Mouse (Mus musculus) limb, embryonic 13.5 days (tissue): ENCODE measurements around the gene Ror2. TPM values are rescaled to one million over a fixed set of nuclear protein-coding genes. Genes with fewer than 3 reads are reported as not detected.

Experiments
- ATAC-seq: fragments of 200-750 bp; cut with Nextera tagmentation; 2 replicates; pipeline ENCODE4 v1.8.0; 2017; ENCODE audit warnings: low read depth, moderate number of reproducible peaks, moderate TSS enrichment; ENCODE audit not compliant: low FRiP score
- H3K27ac ChIP-seq: fragments of 300-500 bp; sonication (generic); 2 replicates; pipeline ENCODE4 v1.5.1; 2015; ENCODE audit warnings: inconsistent platforms, mild to moderate bottlenecking, moderate library complexity
- H3K27me3 ChIP-seq: fragments of 300-500 bp; sonication (generic); 2 replicates; pipeline ENCODE4 v1.6.1; 2015; ENCODE audit warnings: mild to moderate bottlenecking, inconsistent platforms
- H3K36me3 ChIP-seq: fragments of 300-500 bp; sonication (generic); 2 replicates; pipeline ENCODE4 v1.6.1; 2015; ENCODE audit warnings: inconsistent platforms, mild to moderate bottlenecking, moderate library complexity
- H3K4me1 ChIP-seq: fragments of 300-500 bp; sonication (generic); 2 replicates; pipeline ENCODE4 v1.6.1; 2015; ENCODE audit warnings: inconsistent platforms
- H3K4me2 ChIP-seq: fragments of 300-500 bp; sonication (generic); replicated peaks from 2 replicates; pipeline ENCODE4 v1.6.1; 2015; ENCODE audit warnings: inconsistent platforms, mild to moderate bottlenecking, moderate library complexity
- H3K4me3 ChIP-seq: fragments of 300-500 bp; sonication (generic); 2 replicates; pipeline ENCODE4 v1.5.1; 2015; ENCODE audit warnings: moderate library complexity, mild to moderate bottlenecking, inconsistent platforms
- H3K9ac ChIP-seq: fragments of 300-500 bp; sonication (generic); 2 replicates; pipeline ENCODE4 v1.6.1; 2015; ENCODE audit warnings: mild to moderate bottlenecking, inconsistent platforms
- H3K9me3 ChIP-seq: fragments of 300-500 bp; sonication (generic); 2 replicates; pipeline ENCODE4 v1.6.1; 2016; ENCODE audit warnings: inconsistent platforms
- WGBS: fragments of 180-500 bp; shearing (Covaris S2); methylation state at CpG from one replicate; pipeline ENCODE4 v1.1.7; 2015; 5-methylcytosine and 5-hydroxymethylcytosine counted together
- polyA plus RNA-seq: library from polyadenylated mRNA; unstranded; fragments of >200 nt; fragmentation: Nextera tagmentation; extraction: Ambion mirVana; gene quantifications from 2 replicates; pipeline ENCODE4 v1.2.1, GENCODE M21; 2015

Gene Ror2
- polyA plus RNA-seq, 1 experiment from 2014 or later = 25.7 TPM

DNA sequence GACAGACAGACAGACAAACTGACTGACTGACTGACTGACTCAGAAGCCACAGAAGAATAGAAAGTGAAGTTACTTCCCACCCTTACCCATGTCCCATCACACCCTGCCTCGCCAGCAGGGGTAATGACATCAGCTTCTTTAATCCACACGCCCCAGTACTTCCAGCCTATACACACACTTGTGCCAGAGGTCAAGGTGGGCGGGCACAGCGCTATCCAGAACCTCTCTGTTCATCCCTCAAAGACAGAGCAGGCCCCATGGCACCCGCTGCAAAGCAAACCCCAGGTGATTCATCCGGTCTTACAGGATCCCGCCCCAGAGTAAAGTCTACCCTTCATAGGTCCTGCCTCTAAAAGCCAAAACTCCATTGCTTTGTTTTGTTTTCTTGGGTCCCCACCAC is 53.5 kb downstream of the Ror2 start:
- no peak overlapping the region for H3K9ac ChIP-seq
- no peaks in the 10 kb centered on the region for H3K9me3 ChIP-seq
- no peak overlapping the region for H3K27ac ChIP-seq
- ATAC-seq = no peak
- H3K4me2 ChIP-seq = no peak overlapping the region
- 58% methylated on average over 7 of the region's 7 CpGs for WGBS
- H3K4me3 ChIP-seq = no peak overlapping the region
- H3K27me3 ChIP-seq = peaks cover 2% of the 10 kb centered on the region; the same call in 1 of the 2 replicates
- H3K4me1 ChIP-seq = peaks cover 86% of the 10 kb centered on the region
- no peaks in the 10 kb centered on the region for H3K36me3 ChIP-seq

DNA sequence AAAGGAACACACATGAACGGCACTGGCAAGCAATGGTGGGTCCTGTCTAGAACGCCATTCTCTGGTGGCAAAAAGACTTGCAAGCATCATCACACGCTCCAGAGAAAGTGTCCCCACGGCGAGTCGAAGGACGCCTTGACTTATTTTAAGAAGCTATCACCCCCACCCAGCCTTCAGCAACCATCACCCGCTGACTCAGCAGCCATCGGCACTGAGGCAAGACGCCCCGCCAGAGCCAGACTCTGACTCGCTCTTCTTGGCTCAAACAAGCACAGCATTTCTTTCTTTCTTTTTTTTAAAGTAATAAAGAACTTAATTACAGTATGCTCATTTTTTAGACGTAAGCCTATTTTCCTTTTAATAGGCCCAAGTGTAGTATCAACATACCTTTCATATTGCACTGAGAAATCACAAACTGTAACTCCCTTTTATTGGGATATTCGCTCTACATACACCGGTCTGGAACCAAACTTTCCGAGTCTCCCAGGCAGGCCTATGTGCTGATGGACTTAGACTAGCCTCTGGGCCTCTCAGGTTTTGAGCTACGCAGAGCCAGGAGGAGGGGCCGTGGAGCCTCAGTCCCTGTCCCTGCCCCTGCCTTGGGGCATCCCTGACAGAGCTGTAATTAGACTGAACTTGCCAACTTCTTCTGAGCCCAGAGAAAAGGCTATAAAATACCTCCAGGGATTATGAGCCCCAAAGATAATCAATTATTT is 55.3 kb downstream of the Ror2 start:
- H3K9ac ChIP-seq = no peak overlapping the region; the same call in 1 of the 2 replicates

DNA sequence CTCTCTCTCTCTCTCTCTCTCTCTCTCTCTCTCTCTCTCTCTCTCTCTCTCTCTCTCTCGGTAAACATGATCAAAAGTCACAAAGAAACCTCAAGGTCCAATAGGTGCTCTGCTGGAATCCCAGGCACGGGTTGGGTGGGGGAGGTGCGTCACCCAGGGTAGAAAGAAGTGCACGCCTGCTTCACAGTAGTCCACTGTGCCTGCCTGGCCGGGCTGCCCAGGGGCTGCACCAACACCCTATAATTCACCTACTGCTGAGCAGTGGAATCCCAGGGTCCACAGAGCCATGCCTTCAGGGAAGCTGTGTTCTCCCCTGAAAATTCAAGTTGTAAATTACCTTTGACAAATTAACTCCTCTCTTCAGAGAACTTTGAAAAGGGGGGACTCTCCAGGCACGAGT is 58.9 kb downstream of the Ror2 start:
- H3K4me2 ChIP-seq = no peak overlapping the region
- H3K36me3 ChIP-seq = peaks cover 10% of the 10 kb centered on the region
- 33% methylated on average over 6 of the region's 6 CpGs for WGBS
- peaks cover 50% of the 10 kb centered on the region for H3K4me1 ChIP-seq
- peaks cover 12% of the 10 kb centered on the region for H3K9me3 ChIP-seq
- H3K27ac ChIP-seq = peak overlapping the region; percentile 55; the same call in 1 of the 2 replicates
- ATAC-seq = no peak; the same call in 1 of the 2 replicates
- no peak overlapping the region for H3K4me3 ChIP-seq
- no peak overlapping the region for H3K9ac ChIP-seq
- no peaks in the 10 kb centered on the region for H3K27me3 ChIP-seq

More for the DNA sequence above, 55.3 kb downstream of the Ror2 start:
- Histone ChIP-seq H3K4me2 (peak overlapping the region; percentile 15; the same call in 1 of the 2 replicates), H3K4me1 (peaks cover 78% of the 10 kb centered on the region), H3K27ac (peak overlapping the region; percentile 45; the same call in 1 of the 2 replicates), H3K27me3 (0 out of 2 replicates have a peak, but pooled peaks cover 2% of the 10 kb centered on the region), H3K4me3 (no peak overlapping the region), H3K36me3 (no peaks in the 10 kb centered on the region), H3K9me3 (no peaks in the 10 kb centered on the region)
- peak; percentile 49 for ATAC-seq
- WGBS = 46% methylated on average over 18 of the region's 18 CpGs

DNA sequence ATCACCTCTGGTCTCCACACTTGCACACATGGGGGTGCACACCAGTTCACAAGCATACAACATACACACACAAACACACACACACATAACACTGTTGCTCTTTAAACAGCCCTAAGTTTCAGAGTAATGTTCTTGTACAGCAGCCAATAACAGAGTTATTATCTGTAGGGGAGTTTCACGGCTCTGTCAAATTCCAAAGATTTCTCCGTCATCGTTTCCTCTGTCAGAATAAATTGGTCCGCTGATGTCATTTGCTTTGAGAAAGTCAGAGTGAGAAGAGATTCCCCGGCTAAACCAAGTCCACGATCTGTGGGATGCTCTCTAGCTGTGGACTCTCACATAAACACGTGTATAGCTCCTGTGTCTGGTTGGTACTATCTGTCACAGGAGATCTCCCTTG is 59.5 kb downstream of the Ror2 start:
- H3K4me3 ChIP-seq = no peak overlapping the region
- H3K4me2 ChIP-seq = 0 out of 2 replicates have a peak overlapping the region, but pooled peaks have one; percentile 21
- no peak overlapping the region for H3K9ac ChIP-seq
- H3K27me3 ChIP-seq = no peaks in the 10 kb centered on the region
- ATAC-seq = no peak
- peak overlapping the region; percentile 55; the same call in 1 of the 2 replicates for H3K27ac ChIP-seq
- H3K4me1 ChIP-seq = peaks cover 47% of the 10 kb centered on the region
- H3K36me3 ChIP-seq = peaks cover 10% of the 10 kb centered on the region
- WGBS = 72% methylated on average over 7 of the region's 7 CpGs
- peaks cover 12% of the 10 kb centered on the region for H3K9me3 ChIP-seq

DNA sequence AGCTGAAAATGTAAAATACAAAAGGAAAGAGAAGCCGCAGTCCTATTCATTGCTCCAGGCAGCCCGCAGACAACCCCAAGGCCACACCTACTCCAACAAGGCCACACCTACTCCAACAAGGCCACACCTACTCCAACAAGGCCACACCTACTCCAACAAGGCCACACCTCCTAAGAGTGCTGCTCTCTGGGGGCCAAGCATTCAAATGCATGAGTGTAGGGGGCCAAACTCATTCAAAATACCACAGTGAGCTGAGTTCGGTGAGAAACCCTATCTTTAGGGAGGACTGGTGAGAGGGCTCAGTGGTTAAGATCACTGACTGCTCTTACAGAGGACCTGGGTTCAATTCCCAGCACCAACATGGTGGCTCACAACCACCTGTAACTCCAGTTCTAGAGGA is 60.0 kb downstream of the Ror2 start:
- H3K36me3 ChIP-seq = peaks cover 10% of the 10 kb centered on the region
- no peak overlapping the region for H3K27ac ChIP-seq
- WGBS = 98% methylated on average over 3 of the region's 3 CpGs
- H3K9ac ChIP-seq = no peak overlapping the region
- ATAC-seq = no peak
- no peak overlapping the region for H3K4me3 ChIP-seq
- peaks cover 12% of the 10 kb centered on the region for H3K9me3 ChIP-seq
- H3K27me3 ChIP-seq = no peaks in the 10 kb centered on the region
- peaks cover 47% of the 10 kb centered on the region for H3K4me1 ChIP-seq
- H3K4me2 ChIP-seq = no peak overlapping the region

DNA sequence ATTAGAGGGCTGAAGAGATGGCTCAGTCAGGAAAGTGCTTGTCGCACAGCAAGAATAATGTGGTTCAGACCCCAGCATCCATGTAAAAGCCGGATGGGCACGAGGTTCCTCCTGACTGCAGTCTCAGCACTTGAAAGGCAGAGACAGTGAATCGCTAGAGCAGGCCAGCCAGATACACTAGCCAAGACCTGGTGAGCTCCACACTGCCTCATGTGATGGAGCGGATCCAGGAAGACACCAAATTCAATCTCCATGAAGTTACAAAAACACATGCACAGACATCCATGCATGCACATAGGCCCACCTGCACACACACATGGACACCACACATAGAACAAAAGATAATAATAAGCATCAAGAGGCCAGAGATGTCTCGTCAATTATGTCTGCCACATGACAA is 64.7 kb downstream of the Ror2 start:
- no peak overlapping the region for H3K4me3 ChIP-seq
- 67% methylated on average over 6 of the region's 6 CpGs for WGBS
- peaks cover 10% of the 10 kb centered on the region for H3K36me3 ChIP-seq
- no peaks in the 10 kb centered on the region for H3K27me3 ChIP-seq
- ATAC-seq = no peak
- H3K4me2 ChIP-seq = no peak overlapping the region
- H3K9me3 ChIP-seq = peaks cover 12% of the 10 kb centered on the region
- H3K9ac ChIP-seq = no peak overlapping the region
- H3K4me1 ChIP-seq = peaks cover 52% of the 10 kb centered on the region
- no peak overlapping the region; the same call in 1 of the 2 replicates for H3K27ac ChIP-seq

DNA sequence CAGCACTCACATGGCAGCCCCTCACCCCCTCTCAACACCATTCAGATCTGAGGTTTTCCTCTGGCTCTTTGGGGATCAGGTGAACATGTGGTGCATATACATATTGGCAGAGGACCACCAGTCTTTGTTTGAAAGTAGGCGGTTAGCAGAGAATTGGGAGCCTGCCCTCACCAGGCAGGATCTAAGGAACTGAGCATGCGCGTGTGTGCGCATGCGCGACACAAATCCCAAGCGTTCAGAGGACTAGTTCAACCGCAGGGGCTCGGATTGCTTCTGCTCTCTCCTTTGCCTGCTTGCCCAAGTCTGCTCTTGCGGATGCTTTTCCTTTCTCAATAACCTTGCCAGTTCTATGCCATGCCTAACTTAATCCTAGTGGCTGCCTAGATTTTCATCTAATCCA is 66.0 kb downstream of the Ror2 start:
- Histone ChIP-seq H3K9ac (no peak overlapping the region), H3K36me3 (peaks cover 9% of the 10 kb centered on the region), H3K4me3 (no peak overlapping the region), H3K4me1 (peaks cover 59% of the 10 kb centered on the region), H3K27me3 (no peaks in the 10 kb centered on the region), H3K27ac (no peak overlapping the region), H3K4me2 (no peak overlapping the region), H3K9me3 (peaks cover 11% of the 10 kb centered on the region)
- 85% methylated on average over 10 of the region's 10 CpGs for WGBS
- ATAC-seq = no peak

DNA sequence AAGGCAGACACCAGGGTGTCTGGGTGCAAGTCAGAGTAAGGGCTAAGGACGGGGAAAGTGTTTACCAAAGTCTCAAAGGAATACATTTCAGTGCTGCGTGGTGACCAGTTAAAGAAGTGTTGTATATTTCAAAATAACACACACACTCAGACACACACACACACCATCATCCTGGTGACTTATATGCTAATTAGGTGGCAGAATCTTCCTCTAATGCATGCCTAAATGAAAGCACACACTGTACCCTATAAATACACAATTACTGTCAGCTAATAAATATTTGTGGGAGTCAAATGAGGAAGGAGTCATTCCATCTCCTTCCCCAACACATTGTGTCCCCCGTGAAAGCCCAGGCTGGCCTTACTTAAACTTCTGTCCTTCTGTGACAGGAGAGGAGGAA is 66.5 kb downstream of the Ror2 start:
- Histone ChIP-seq H3K27me3 (no peaks in the 10 kb centered on the region), H3K4me3 (no peak overlapping the region), H3K4me1 (peaks cover 64% of the 10 kb centered on the region), H3K9me3 (peaks cover 6% of the 10 kb centered on the region), H3K36me3 (peaks cover 4% of the 10 kb centered on the region; the same call in 1 of the 2 replicates), H3K4me2 (no peak overlapping the region), H3K9ac (no peak overlapping the region), H3K27ac (no peak overlapping the region)
- ATAC-seq = no peak
- 68% methylated on average over 3 of the region's 3 CpGs for WGBS

DNA sequence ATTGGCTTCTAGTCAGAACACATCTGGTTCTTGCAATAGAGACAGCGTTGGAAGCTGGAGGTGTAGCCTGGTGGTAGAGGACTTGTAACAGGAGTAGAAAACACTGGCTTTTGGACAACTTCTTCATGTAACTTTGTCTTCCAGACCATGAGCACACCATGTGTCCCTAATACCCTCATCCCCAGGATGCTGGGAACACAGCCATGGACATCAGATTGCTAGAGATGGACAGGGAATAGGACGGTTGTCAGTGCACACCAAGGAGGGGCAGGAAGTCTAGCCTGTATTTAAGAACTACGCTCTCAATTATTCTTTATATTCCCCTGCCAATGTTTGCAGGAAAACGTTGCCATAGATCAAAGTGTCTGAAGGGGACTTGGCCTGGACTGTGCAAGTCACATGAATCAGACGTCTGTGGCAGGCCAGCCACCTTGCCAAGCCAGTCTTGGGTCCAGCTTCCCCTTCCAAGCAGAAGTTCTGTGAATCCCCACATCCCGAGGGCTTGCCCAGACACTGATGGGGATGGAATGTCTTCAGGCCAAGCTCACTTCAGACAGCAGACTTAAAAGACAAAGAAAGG is 68.4 kb downstream of the Ror2 start:
- 48% methylated on average over 6 of the region's 6 CpGs for WGBS
- H3K4me1 ChIP-seq = peaks cover 80% of the 10 kb centered on the region
- H3K27ac ChIP-seq = no peak overlapping the region
- no peak overlapping the region for H3K4me2 ChIP-seq
- H3K27me3 ChIP-seq = no peaks in the 10 kb centered on the region
- H3K4me3 ChIP-seq = no peak overlapping the region
- no peaks in the 10 kb centered on the region for H3K36me3 ChIP-seq
- no peak overlapping the region for H3K9ac ChIP-seq
- no peaks in the 10 kb centered on the region for H3K9me3 ChIP-seq
- no peak for ATAC-seq

DNA sequence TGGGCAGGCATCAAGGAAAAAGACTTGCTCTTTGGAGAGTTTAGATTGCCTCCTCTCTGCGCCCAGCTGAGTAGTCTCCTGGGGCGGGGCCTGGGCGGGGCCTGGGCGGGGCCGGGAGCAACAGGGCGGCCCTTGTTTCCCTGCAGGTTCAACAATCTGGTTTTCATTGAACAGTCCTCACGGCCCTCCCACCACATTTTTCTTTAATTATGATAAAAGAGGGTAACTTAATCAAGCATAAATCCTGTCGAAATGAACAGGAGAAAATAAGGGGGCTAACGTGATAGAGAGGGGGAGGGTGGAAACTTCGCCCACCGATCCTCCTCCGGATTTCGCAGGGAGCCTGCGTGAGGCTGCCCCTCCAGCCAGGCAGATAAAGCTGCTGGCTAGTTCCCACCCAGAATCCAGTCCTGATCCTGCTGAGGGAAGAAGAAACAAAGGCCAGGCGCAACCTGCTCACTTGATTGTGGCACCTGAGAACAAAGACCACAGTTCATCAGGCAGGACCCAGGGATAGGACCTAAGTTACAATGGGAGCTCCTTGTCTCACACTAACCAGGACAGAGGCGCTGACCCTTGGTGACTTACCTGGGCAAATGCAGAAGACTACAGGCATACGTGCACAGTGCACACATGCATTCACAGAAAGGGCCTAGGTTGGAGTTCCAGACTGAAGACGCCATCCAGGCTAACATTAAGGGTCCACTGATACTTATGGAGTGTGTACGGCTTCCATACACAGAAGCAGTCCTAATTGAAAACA is 73.8 kb downstream of the Ror2 start:
- Histone ChIP-seq H3K4me1 (peaks cover 86% of the 10 kb centered on the region), H3K4me2 (peak overlapping the region; percentile 55), H3K27ac (peak overlapping the region; percentile 82), H3K4me3 (peak overlapping the region; percentile 23), H3K36me3 (no peaks in the 10 kb centered on the region), H3K27me3 (no peaks in the 10 kb centered on the region), H3K9me3 (no peaks in the 10 kb centered on the region), H3K9ac (no peak overlapping the region)
- 10% methylated on average over 19 of the region's 19 CpGs for WGBS
- peak; percentile 83; the same call in 1 of the 2 replicates for ATAC-seq

DNA sequence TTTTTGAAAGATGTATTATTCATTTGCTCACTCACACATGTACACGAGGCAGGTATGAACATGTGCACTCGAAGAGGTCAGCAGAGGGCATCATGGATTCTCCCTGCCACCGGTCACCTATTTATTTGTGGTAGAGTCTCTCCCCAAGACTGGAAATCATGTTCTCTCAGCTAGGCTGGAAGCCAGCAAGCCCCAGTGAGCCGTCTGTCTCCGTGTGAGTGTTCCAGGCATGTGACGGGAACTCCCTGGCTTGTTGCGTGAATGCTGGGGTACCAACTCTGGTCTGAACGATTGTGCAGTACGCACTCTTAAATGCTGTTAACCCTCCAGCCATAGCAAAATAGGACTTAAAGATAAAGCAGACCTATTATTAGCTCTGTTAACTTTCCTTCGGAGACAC is 77.4 kb downstream of the Ror2 start:
- no peaks in the 10 kb centered on the region for H3K36me3 ChIP-seq
- H3K9me3 ChIP-seq = no peaks in the 10 kb centered on the region
- H3K4me3 ChIP-seq = no peak overlapping the region
- no peaks in the 10 kb centered on the region for H3K27me3 ChIP-seq
- peak overlapping the region; percentile 15; the same call in 1 of the 2 replicates for H3K27ac ChIP-seq
- H3K9ac ChIP-seq = no peak overlapping the region
- ATAC-seq = no peak
- peaks cover 96% of the 10 kb centered on the region for H3K4me1 ChIP-seq
- 72% methylated on average over 10 of the region's 10 CpGs for WGBS
- H3K4me2 ChIP-seq = no peak overlapping the region
